Mouse (Mus musculus) heart, adult 10 weeks (tissue): ENCODE data around the gene Bmyc. TPM values are rescaled to one million over a fixed set of nuclear protein-coding genes. Genes with fewer than 3 reads are reported as not detected.

Source experiments
- polyA plus RNA-seq: library from polyadenylated mRNA; stranded (reverse); fragments of 350-450 nt; fragmentation: Illumina TruSeq; extraction: RNeasy Lipid Tissue Mini Kit (QIAGEN cat#74804); gene quantifications from one replicate; pipeline ENCODE4 v1.2.3, GENCODE M21; 2014; ENCODE audit warnings: low read depth, low replicate concordance

Bmyc gene
- 16.2 TPM for polyA plus RNA-seq

GRCm38 (mm10) chr2:25706643-25707481, at the start of gene Bmyc:
Bmyc (plus strand) TSS chr2:25706739.

GRCm38 (mm10) chr2:25657652-25658051, 48.9 kb upstream of the Bmyc start, which contains the start of gene Lcn5:
Lcn5 (plus strand) TSS chr2:25657952.

GRCm38 (mm10) chr2:25676486-25676885, 30.1 kb upstream of the Bmyc start, which contains the start of gene Lcn6:
Lcn6 (plus strand) TSS chr2:25676786.

GRCm38 (mm10) chr2:25682426-25682825, 24.1 kb upstream of the Bmyc start, which contains the start of gene Lcn10:
Lcn10 (plus strand) TSS chr2:25682726.

DNA sequence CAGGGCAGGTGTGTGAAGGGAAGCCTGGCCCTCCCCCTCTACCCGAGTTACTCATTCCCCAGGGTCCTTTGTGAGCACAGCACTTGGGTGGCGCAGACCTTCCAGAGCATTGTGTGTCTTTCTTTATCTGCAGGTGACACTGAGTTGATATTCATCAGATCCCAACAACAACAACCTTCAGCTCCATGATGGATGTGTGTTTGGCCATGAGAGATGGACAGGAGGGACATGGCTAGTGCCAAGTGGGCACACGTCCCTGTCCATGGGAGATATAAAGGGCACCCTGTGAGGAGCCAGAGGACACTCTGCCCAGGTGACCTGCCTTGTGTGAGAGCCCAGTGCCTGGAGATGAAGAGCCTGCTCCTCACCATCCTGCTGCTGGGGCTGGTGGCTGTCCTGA, 6.8 kb upstream of the Bmyc start, which contains the start of gene Obp2a:
Gene Obp2a, plus strand, starts transcription at position 301 of the 400 bp plus-strand sequence.

DNA sequence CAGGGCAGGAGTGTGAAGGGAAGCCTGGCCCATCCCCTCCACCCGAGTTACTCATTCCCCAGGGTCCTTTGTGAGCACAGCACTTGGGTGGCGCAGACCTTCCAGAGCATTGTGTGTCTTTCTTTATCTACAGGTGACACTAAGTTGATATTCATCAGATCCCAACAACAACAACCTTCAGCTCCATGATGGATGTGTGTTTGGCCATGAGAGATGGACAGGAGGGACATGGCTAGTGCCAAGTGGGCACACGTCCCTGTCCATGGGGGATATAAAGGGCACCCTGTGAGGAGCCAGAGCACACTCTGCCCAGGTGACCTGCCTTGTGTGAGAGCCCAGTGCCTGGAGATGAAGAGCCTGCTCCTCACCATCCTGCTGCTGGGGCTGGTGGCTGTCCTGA, 30.2 kb downstream of the Bmyc start, which contains the start of gene Obp2b:
Gene Obp2b, plus strand, starts transcription at position 301 of the 400 bp plus-strand sequence.

Other genes starting within 250 kb of the Bmyc start
- 1.3 TPM for gene Clic3, start 249.9 kb upstream of the Bmyc start, polyA plus RNA-seq
- 27.9 TPM for gene Paxx, start 245.6 kb upstream of the Bmyc start, polyA plus RNA-seq
- 1,706 TPM for gene Ptgds, start 236.7 kb upstream of the Bmyc start, polyA plus RNA-seq
- not detected for gene Lcn12, start 212.8 kb upstream of the Bmyc start, polyA plus RNA-seq
- gene Fbxw5, start 206.0 kb upstream of the Bmyc start, polyA plus RNA-seq = 77.7 TPM
- gene C8g, start 205.0 kb upstream of the Bmyc start, polyA plus RNA-seq = 4.2 TPM
- 13.2 TPM for gene Traf2, start 159.8 kb upstream of the Bmyc start, polyA plus RNA-seq
- 280 TPM for gene Edf1, start 148.9 kb upstream of the Bmyc start, polyA plus RNA-seq
- gene Mamdc4, start 131.9 kb upstream of the Bmyc start, polyA plus RNA-seq = 1.7 TPM
- gene Phpt1, start 131.5 kb upstream of the Bmyc start, polyA plus RNA-seq = 91.0 TPM
- 0.08 TPM for gene Ajm1, start 125.0 kb upstream of the Bmyc start, polyA plus RNA-seq
- 77.4 TPM for gene Rabl6, start 98.2 kb upstream of the Bmyc start, polyA plus RNA-seq
- not detected for gene Ccdc183, start 89.1 kb upstream of the Bmyc start, polyA plus RNA-seq
- gene Tmem141, start 84.7 kb upstream of the Bmyc start, polyA plus RNA-seq = 55.1 TPM
- gene Fcna, start 78.7 kb upstream of the Bmyc start, polyA plus RNA-seq = 4.1 TPM
- not detected for gene Lcn8, start 53.6 kb upstream of the Bmyc start, polyA plus RNA-seq
- not detected for gene Lcn5, start 48.8 kb upstream of the Bmyc start, polyA plus RNA-seq
- not detected for gene Lcn6, start 30.0 kb upstream of the Bmyc start, polyA plus RNA-seq
- gene Lcn10, start 24.0 kb upstream of the Bmyc start, polyA plus RNA-seq = not detected
- not detected for gene Obp2a, start 6.7 kb upstream of the Bmyc start, polyA plus RNA-seq
- not detected for gene Obp2b, start 30.3 kb downstream of the Bmyc start, polyA plus RNA-seq
- gene Lcn3, start 58.8 kb downstream of the Bmyc start, polyA plus RNA-seq = not detected
- gene Lcn11, start 70.3 kb downstream of the Bmyc start, polyA plus RNA-seq = not detected
- gene Gm13539, start 75.5 kb downstream of the Bmyc start, polyA plus RNA-seq = not detected
- not detected for gene Glt6d1, start 109.1 kb downstream of the Bmyc start, polyA plus RNA-seq
- not detected for gene Lcn9, start 116.4 kb downstream of the Bmyc start, polyA plus RNA-seq
- gene Sohlh1, start 140.5 kb downstream of the Bmyc start, polyA plus RNA-seq = not detected
- gene Kcnt1, start 157.0 kb downstream of the Bmyc start, polyA plus RNA-seq = 0.47 TPM